Mouse (Mus musculus) thymus, postnatal 4 days (tissue): Measurements from ENCODE around the gene Dennd5b.
"Not testable (repeated sequence)": the region's sequence is repeated elsewhere in the genome, so short reads cannot be mapped to it uniquely, and the experiment has no call there.

Source experiments
- DNase-seq: peaks from one replicate; pipeline ENCODE4 v3.0.0; 2021

Gene Dennd5b

GRCm38 (mm10) chr6:149005009-149005408, 96.5 kb downstream of the Dennd5b start:
- no peak for DNase-seq

DNA sequence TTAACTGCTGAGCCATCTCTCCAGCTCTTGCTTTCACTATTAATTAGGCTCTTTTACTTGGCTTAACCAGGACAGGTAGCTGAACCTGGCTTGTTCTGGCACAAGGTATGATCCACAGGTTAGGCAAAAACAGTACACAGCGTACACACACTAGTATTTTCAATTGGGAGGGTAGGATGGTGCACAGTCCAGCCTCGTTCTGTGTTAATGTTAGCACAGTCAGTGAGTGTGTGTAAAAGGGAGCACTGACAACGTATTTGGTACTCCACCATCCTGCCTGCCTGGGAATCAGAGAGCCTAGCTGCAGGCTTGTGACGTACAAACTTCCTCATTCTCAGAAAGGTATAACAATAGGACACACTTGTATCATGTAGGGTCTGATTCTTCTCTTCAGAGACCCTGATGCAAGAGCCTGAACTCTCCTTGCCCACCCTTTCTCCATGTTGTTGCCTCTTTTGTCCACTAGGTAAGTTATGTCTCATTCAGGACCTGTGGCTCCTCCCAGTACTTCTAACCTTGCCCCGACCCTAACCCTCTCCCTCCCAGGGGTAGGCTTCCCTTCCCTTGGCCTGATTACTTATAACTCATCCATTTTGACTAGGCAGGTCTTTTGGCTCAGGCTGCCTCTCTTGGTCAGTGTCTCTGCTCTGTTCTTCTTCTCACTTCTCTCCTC, 107.0 kb downstream of the Dennd5b start:
- no peak for DNase-seq

DNA sequence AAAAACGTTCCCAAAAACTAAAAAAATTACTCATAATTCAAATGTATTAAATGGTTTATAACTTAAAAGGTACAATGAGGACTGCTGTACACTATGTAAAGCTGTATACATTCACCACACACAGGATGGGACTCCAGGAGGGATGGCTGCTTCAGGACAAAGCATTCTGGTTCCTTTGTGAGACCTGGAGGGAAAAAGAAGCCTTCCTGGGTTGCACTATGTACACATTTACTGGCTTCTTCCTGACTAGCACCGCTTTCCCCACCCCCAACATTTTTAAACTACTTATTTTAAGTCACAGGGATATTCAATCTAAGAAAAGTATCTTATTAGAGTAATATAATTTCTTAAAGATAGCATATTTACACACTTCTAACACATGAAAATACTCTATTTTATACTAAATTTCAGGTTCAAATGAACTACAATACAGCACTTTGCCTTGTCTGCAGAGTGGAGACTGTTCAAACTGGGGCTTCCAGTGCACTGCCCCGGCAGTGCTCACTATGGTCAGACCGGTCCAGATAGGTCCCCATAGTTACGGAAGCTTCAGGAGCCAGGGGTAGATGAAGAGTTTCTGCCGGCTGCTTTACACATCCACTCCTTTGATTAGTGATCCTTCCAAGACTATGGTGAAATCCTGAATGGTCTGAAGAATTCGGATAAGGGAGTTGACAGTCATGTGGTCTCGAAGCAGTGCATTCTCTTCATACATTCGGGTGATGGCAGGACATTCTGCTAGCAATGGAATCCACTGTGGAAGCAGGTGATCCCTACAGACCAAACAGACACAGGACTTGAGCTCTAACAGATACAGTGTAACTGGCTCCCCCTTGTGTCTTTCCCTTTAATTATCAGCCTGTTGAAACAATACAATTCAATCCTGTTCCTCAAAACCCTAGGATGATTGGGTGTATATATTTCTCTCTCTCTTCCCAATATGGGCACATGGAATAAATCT, 108.1 kb downstream of the Dennd5b start:
- DNase-seq: no peak

- no peak for DNase-seq
These were observed 108.9 kb downstream of the Dennd5b start for GRCm38 (mm10) chr6:148992373-148993116.

DNA sequence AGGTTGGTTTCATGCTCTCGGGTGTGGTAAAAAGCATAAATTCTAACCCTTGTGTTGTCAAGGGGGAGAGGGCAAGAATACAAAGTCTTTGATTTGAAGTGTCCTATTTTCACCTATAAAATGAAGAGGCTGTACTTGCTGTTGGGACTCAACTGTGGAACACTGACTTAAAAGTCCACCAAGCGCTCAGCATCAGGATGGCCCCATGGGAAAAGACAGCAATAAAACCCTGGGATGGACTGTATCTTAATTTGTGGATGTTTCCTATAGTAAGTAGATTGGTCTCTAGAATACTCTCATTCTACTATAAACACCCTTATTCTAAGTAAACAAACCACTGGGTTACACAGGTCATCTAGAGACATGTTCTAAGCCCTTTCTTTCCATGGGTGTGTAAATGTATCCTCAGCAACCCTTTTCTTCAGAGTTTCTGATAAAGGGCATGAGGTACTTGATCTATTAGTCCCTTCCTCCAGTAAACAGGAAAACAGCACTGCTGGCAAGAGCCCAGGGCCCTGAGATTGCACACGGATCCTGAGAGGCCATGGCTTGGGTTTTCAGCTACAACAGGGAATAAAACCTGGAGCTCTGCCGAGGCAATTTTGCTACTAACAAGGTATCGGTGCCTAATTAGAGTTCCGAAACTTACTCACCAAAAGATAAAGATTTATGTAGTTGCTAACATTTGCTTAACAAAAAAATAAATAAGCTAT, 109.7 kb downstream of the Dennd5b start:
- DNase-seq: no peak

GRCm38 (mm10) chr6:148989792-148990491, 111.5 kb downstream of the Dennd5b start:
- DNase-seq: not testable (repeated sequence)

- DNase-seq: no peak
These were observed 115.5 kb downstream of the Dennd5b start for GRCm38 (mm10) chr6:148986003-148986402.

DNA sequence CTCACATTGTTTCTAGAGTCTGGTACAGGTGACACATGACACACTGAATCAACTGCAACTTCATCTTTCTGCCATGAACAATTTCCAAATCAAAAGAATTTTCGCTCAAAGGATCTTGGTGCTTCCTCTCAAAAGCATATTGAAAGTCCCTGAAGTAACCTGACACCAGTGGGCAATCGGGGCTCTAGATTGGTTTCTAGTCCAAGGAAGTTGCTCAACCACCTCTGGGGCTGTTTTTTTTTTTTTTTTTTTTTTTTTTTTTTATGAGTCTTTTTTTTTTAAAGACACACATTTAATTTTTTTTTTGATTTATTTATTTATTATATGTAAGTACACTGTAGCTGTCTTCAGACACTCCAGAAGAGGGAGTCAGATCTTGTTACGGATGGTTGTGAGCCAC, 121.0 kb downstream of the Dennd5b start:
- DNase-seq: no peak

DNA sequence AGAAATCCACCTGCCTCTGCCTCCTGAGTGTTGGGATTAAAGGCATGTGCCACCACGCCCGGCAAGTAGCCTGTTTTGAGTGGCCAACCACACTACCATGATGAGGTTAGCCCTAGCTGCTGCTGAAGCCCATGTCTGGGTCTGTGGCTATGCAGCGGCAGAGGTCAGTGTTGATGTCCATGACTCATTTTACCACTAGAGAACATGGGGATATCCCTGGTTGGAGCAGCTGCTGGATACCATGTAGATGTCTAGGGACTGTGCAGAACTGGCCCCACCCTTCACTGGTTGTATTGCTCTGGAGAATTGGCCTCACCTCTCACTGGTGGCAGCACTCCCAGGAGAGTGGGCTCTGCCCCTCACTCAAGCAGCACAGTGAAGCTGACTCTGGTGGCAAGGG, 126.4 kb downstream of the Dennd5b start:
- DNase-seq: no peak

DNA sequence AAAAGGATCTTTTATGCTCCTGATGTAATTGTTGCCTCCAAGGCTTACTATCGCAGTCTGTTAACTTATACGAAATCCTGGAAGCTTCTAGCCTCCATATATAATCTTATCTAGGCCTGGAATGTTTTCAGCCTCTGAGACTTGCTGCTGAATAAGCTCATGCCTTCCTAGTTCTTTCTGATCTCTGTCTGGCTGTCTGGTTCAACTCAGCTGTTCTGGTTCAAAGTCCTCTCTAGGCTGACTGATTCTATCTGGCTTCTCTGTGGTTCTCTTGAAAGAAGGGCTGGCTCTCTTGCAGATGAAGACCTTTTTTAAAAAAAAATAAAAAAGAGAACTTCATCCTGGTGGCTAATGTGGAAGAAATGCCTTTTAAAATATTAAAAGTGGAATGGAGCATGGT, 128.6 kb downstream of the Dennd5b start:
- no peak for DNase-seq

GRCm38 (mm10) chr6:148972059-148972848, 129.2 kb downstream of the Dennd5b start:
- no peak for DNase-seq

DNA sequence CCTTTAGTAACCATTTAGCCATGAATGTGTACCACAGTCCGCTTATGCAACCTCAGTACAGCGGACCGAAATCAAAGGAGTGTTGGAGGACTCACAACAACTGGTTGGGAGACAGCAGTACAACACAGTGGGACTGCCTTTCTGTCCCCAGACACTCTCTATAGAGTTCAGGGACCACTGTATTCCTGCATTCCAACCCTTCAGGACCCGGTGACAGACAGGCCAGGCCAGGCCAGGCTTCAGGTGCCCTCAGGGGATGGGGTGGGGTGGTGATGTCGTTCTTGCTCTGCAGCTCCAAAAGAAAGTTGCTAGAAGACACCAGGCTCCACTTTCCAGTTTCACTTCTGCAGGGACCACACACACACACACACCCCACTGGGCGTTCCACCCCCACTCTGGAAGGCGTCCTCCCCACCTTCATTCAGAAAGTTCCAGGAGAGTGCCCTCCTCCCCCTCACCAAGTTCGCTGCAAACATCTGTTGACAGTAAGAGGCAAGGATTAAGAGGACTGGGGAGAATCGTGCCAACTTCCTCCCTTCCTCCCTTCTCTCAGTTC, 130.0 kb downstream of the Dennd5b start:
- DNase-seq: no peak

DNA sequence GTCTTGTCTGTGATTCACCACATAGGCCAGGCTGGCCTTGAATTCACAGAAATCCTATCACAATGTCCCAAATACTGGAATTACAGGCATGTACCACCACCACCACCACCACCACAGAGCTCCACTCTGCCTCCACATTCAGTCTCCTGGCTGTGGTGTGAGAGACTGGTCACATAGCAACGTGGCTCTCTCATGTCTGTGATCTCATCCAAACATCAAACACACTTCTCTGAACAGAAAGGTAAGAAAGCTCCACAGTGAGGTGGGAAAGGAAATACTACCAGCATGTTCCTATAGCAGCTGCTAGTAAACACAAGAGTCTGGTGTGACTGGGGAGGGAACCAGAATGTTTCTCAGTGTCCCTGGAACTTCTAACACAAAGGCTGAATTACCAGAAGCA, 140.2 kb downstream of the Dennd5b start:
- no peak for DNase-seq

DNA sequence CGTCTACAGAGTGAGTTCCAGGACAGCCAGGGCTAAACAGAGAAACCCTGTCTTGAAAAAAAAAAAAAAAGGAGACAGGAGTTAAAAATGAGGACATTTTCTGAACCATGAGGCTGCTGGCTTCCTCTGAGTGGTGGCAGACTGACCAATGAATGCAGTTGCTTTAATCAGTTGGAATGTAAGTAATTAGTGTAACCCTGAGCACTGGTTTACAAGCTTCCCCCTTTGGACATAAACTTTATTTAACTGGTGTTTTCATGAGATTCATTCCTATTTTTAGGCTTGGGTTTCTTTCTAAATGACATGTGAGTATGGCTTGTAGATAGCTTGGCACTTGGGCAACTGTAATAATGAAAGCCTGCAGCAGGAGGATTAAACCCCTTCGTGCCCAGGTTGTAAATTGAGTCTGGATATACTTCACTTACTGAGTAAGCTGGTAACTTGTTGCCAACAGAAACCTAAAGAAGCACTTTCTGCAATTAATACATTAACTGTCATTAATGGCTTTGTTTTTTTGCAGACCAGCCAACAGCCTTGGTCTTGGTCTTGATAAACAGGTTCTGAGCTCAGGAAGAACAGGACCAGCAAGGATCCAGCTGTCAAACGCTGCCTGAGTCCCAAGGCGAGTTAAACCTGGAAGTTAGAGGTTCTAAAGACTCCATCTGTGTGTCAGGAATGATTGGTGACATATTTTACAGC, 141.8 kb downstream of the Dennd5b start:
- DNase-seq: no peak

DNA sequence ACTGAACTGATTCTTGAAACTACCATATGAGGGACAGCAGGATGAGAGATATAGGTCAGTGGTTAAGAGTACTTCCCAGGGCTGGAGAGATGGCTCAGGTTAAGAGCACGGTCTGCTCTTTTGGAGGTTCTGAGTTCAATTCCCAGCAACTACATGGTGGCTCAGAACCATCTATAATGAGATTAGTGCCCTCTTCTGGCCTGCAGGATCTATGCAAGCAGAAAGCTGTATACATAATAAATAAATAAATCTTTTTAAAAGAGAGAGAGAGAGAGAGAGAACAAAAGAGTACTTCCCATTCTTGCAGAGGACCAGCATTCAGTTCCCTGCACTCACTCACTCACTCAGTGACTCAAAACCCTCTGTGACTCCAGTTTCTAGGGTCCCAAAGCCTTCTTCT, 142.8 kb downstream of the Dennd5b start:
- DNase-seq: peak; percentile 16

GRCm38 (mm10) chr6:148957046-148957445, 144.4 kb downstream of the Dennd5b start:
- no peak for DNase-seq

DNA sequence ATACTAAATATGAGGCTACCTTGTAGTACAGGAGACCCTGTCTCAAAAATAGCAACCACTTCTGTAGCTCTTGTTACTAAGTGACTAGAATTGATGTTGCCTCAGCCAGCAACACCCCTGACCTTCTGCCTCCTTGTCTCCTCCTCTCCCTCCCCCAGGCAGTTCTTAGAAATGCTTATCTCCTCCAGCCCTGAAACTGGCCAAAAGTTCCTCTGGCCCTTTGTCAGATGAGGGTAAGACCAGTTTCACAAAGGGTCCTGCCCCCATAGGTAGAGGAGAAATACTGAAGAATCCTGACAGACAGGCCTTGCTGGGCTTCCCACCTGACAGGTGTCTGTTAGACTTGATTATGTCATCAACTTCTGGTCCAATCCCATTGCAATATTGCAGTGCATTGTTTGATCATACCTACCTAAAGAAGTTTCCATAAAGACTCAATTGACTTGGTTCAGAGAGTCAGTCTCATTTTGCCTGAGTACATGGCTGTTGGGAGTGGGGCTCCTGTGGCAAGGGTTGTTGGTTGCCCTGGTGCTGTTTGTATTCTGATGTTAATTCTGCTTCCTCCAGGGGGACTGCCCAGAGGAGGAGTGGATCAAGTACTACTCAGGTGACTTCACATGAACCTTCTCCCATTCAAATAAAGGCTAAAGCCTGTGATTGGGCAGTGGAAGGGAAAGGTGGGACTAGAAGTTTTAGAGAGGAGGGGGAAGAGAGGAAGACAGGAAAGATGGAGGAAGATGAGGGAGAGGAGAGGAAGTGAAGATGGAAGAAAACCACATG, 145.6 kb downstream of the Dennd5b start:
- DNase-seq: no peak

GRCm38 (mm10) chr6:148946881-148947405, 154.5 kb downstream of the Dennd5b start:
- no peak for DNase-seq

DNA sequence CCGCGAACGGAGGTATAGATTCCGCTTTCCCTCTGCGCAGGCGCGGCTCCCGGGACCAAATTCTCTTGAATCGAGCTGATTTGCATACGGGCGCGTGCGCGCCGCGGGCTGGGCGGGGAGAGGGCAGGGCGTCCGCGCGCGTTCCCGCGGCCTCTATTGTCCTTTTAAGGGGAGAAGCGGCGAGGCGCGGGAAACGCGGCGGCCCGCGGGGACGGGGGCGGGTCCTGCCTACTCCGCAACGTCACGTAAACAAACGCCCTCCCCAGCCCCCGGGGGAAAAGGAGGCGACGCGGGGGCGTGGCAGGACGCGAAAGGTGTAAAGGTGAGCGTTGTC, 155.1 kb downstream of the Dennd5b start, which contains the start of gene Sinhcaf:
TSS of gene Sinhcaf (minus strand) at position 59 of the 334 bp plus-strand sequence.
- DNase-seq: peak; percentile 99
